Mouse (Mus musculus) hindbrain, postnatal 0 days (tissue): ENCODE measurements at regions not wholly inside any gene's neighbourhood (a gene's known extent, or its start where the extent isn't known, plus 50 kb on each side); places are given as distances from the start of the nearest gene placed in this dataset.

ENCODE experiments used
- ATAC-seq: fragments of 200-750 bp; cut with Nextera tagmentation; 2 replicates; pipeline ENCODE4 v1.8.0; 2017; ENCODE audit warnings: mild to moderate bottlenecking, moderate TSS enrichment, moderate library complexity
- DNase-seq: peaks from one replicate; pipeline ENCODE4 v3.0.0-alpha.2; 2015; ENCODE audit warnings: low spot score
- H3K27ac ChIP-seq: fragments of 300-500 bp; sonication (generic); 2 replicates; pipeline ENCODE4 v1.5.1; 2014; ENCODE audit warnings: mild to moderate bottlenecking
- H3K27me3 ChIP-seq: fragments of 300-500 bp; sonication (generic); 2 replicates; pipeline ENCODE4 v1.6.1; 2014; ENCODE audit warnings: low read length, mixed read lengths; ENCODE audit not compliant: insufficient read depth
- H3K36me3 ChIP-seq: fragments of 300-500 bp; sonication (generic); 2 replicates; pipeline ENCODE4 v1.6.1; 2014; ENCODE audit warnings: low read length, mixed read lengths; ENCODE audit not compliant: insufficient read depth
- H3K4me1 ChIP-seq: fragments of 300-500 bp; sonication (generic); 2 replicates; pipeline ENCODE4 v1.6.1; 2014; ENCODE audit warnings: antibody characterized with exemption, low read length, mixed read lengths; ENCODE audit not compliant: insufficient read depth
- H3K4me2 ChIP-seq: fragments of 300-500 bp; sonication (generic); 2 replicates; pipeline ENCODE4 v1.6.1; 2014; ENCODE audit warnings: low read depth, mild to moderate bottlenecking, low read length, moderate library complexity, mixed read lengths
- H3K4me3 ChIP-seq: fragments of 300-500 bp; sonication (generic); 2 replicates; pipeline ENCODE4 v1.5.1; 2014; ENCODE audit warnings: low read length
- H3K9ac ChIP-seq: fragments of 300-500 bp; sonication (generic); replicated peaks from 2 replicates; pipeline ENCODE4 v1.6.1; 2014; ENCODE audit warnings: mild to moderate bottlenecking, low read length, moderate library complexity, mixed read lengths
- H3K9me3 ChIP-seq: fragments of 300-500 bp; sonication (generic); 2 replicates; pipeline ENCODE4 v1.6.1; 2016; ENCODE audit warnings: low read length, mixed read lengths
- CTCF ChIP-seq: IDR thresholded peaks from 2 replicates; pipeline ENCODE4 v1.5.1; 2016; ENCODE audit warnings: antibody characterized with exemption, control low read depth, low read depth
- WGBS: fragments of 180-500 bp; shearing (Covaris S2); extraction: QIAGEN DNeasy Blood & Tissue Kit; methylation state at CpG from one replicate; pipeline ENCODE4 v1.1.7; 2014; 5-methylcytosine and 5-hydroxymethylcytosine counted together

DNA sequence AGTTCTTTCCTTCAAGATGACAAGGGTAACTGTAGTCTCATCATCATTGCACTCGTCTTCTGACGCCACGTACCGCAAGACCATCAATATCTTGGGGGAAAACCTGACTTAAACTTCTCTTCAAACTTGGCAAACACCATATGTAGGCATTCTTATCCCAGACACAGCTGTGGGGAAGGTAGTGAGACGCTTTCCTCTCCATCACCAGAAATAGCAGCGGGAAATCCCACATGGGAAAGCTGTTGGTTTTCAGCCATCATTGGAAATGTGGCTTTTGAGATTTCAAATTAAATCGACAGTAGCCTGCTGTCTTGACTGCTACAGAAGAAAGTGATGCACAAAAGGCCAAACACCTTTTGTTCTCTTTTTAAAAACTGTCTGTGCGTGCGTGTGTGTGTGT is 322.4 kb downstream of the Chl1 start:
- no peaks in the 10 kb centered on the region for H3K9me3 ChIP-seq
- no peak overlapping the region for H3K27ac ChIP-seq
- no peaks in the 10 kb centered on the region for H3K36me3 ChIP-seq
- no peak for DNase-seq
- no peak overlapping the region for H3K4me3 ChIP-seq
- no peaks in the 10 kb centered on the region for H3K27me3 ChIP-seq
- no peak for ATAC-seq
- TF ChIP-seq CTCF: no peak
- H3K4me2 ChIP-seq: no peak overlapping the region
- 75% methylated on average over 9 of the region's 9 CpGs for WGBS
- H3K4me1 ChIP-seq: no peaks in the 10 kb centered on the region
- no peak overlapping the region for H3K9ac ChIP-seq

DNA sequence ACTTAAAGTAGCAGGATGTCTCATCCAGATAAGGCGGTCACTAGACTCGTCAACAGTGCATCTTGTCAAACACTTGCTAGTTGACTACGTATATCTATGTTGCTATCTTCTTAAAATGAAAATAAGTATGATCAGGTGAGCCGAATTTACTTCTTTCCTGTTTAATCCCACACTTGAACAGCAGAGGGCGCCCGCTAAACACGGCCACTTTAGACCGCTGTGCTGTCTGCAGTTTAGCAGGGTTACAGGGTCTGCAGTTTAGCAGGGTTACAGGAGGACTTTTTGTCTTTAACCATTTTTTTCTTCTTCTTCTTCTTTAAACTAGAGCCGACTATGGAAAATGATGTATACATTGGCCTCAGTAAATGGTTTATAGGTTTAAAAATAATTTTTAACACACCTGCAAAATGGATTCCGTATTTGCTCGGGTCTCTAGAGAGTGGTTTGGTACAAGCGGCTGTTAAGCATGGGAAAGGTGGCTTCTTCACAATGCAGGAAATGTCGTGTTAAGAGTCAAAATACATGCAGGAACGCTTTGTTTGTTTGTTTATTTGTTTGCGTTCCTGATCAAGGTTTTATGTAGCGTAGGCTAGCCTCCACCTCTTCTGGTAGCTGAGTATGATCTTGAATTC is 323.2 kb downstream of the Chl1 start:
- no peaks in the 10 kb centered on the region for H3K27me3 ChIP-seq
- H3K36me3 ChIP-seq: no peaks in the 10 kb centered on the region
- peak; percentile 91 for TF ChIP-seq CTCF
- peak; percentile 87 for DNase-seq
- no peak overlapping the region for H3K4me2 ChIP-seq
- H3K4me3 ChIP-seq: no peak overlapping the region
- 49% methylated on average over 16 of the region's 16 CpGs for WGBS
- no peak overlapping the region for H3K9ac ChIP-seq
- H3K9me3 ChIP-seq: no peaks in the 10 kb centered on the region
- peak; percentile 69; the same call in 1 of the 2 replicates for ATAC-seq
- H3K27ac ChIP-seq: no peak overlapping the region
- no peaks in the 10 kb centered on the region for H3K4me1 ChIP-seq

DNA sequence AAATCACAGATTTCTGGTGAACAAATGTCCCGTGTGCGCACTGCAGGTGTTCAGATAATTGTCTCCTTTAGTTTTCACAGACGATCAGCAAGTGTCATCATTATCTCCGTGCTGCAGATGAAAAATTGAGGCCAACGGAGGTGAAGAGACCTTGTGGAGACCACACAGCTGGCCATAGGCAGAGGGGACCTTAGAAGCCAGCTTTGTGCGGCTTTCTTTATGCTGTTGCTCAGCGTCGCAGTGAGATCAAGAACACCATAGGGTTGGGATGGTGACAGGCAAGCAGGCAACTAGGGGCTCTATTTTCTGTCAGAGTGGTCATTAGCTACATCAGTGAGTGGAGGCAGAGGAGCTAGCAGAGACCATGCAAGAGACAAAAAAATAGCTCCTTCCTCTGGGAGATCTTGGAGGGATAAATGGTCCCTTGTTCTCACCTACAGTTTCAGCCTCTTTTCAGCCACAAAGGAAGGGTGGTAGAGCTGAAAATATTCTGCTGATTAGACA is 324.4 kb downstream of the Chl1 start:
- Histone ChIP-seq H3K4me2 (no peak overlapping the region), H3K27ac (no peak overlapping the region), H3K27me3 (no peaks in the 10 kb centered on the region), H3K4me1 (no peaks in the 10 kb centered on the region), H3K36me3 (no peaks in the 10 kb centered on the region), H3K9me3 (no peaks in the 10 kb centered on the region), H3K4me3 (no peak overlapping the region), H3K9ac (no peak overlapping the region)
- DNase-seq (no peak), ATAC-seq (no peak)
- TF ChIP-seq CTCF: no peak
- 70% methylated on average over 8 of the region's 8 CpGs for WGBS

DNA sequence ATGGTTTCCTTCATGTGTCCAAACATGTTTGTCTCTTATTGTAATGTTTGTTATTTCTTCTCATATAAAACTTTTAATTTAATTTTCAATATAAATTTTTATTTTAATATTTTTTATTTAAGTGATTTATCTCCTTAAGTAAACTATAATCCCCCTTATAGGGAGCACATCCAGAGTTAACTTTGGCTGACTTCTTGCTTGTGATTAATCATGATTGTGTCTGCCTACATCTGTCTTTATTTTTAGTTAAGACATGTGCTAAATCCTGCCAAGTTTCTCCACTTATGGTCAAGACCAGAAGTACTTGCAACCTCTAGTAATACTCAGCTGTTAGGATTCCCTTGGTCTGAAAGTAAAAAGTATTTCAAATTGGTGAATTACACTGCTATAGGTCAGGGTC is 349.4 kb downstream of the Chl1 start:
- no peaks in the 10 kb centered on the region for H3K4me1 ChIP-seq
- H3K9me3 ChIP-seq: no peaks in the 10 kb centered on the region
- H3K36me3 ChIP-seq: no peaks in the 10 kb centered on the region
- TF ChIP-seq CTCF: no peak
- H3K27ac ChIP-seq: no peak overlapping the region
- no peak overlapping the region for H3K4me2 ChIP-seq
- no peak overlapping the region for H3K4me3 ChIP-seq
- ATAC-seq: no peak
- no peaks in the 10 kb centered on the region for H3K27me3 ChIP-seq
- H3K9ac ChIP-seq: no peak overlapping the region
- no peak for DNase-seq

- Histone ChIP-seq H3K9me3 (no peaks in the 10 kb centered on the region), H3K4me3 (no peak overlapping the region), H3K4me2 (no peak overlapping the region), H3K27me3 (no peaks in the 10 kb centered on the region), H3K9ac (no peak overlapping the region), H3K4me1 (no peaks in the 10 kb centered on the region), H3K27ac (no peak overlapping the region), H3K36me3 (no peaks in the 10 kb centered on the region)
- 60% methylated on average over 3 of the region's 3 CpGs for WGBS
- no peak for ATAC-seq
- no peak for DNase-seq
- TF ChIP-seq CTCF: no peak
These were observed 383.1 kb downstream of the Chl1 start for GRCm38 (mm10) chr6:103893455-103893854.

- ATAC-seq (no peak), DNase-seq (no peak)
- WGBS: 81% methylated on average over 1 of the region's 1 CpGs
These were observed 414.1 kb downstream of the Chl1 start for GRCm38 (mm10) chr6:103924504-103924903.

GRCm38 (mm10) chr6:103927094-103927493 is 416.7 kb downstream of the Chl1 start:
- H3K9ac ChIP-seq: no peak overlapping the region
- no peak for DNase-seq
- no peak overlapping the region for H3K27ac ChIP-seq
- H3K4me3 ChIP-seq: no peak overlapping the region
- H3K27me3 ChIP-seq: no peaks in the 10 kb centered on the region
- H3K36me3 ChIP-seq: no peaks in the 10 kb centered on the region
- H3K4me1 ChIP-seq: no peaks in the 10 kb centered on the region
- no peak overlapping the region for H3K4me2 ChIP-seq
- 73% methylated on average over 3 of the region's 3 CpGs for WGBS
- no peak for ATAC-seq
- TF ChIP-seq CTCF: no peak
- no peaks in the 10 kb centered on the region for H3K9me3 ChIP-seq

More at GRCm38 (mm10) chr6:103924504-103924903, 414.1 kb downstream of the Chl1 start:
- H3K27me3 ChIP-seq: no peaks in the 10 kb centered on the region
- no peak overlapping the region for H3K27ac ChIP-seq
- no peak overlapping the region for H3K4me2 ChIP-seq
- H3K4me1 ChIP-seq: no peaks in the 10 kb centered on the region
- no peak overlapping the region for H3K9ac ChIP-seq
- H3K9me3 ChIP-seq: no peaks in the 10 kb centered on the region
- TF ChIP-seq CTCF: no peak
- H3K4me3 ChIP-seq: no peak overlapping the region
- H3K36me3 ChIP-seq: no peaks in the 10 kb centered on the region
